Mouse (Mus musculus): ENCODE measurements at regions not wholly inside any gene's neighbourhood (a gene's known extent, or its start where the extent isn't known, plus 50 kb on each side); places are given as distances from the start of the nearest gene placed in this dataset.
A peak's percentile ranks its signal among the peaks of the same experiment; 100 is the strongest.
"Not testable (repeated sequence)": the region's sequence is repeated elsewhere in the genome, so short reads cannot be mapped to it uniquely, and the experiment has no call there.

GRCm38 (mm10) chr17:60268846-60269245, 1255.7 kb upstream of the Nudt12 start:
- no peaks in the 10 kb centered on the region for H3K36me3 ChIP-seq (ENCODE audit: poor library complexity, severe bottlenecking)
- no peaks in the 10 kb centered on the region for H3K27me3 ChIP-seq
- no peak for ATAC-seq
- 54% methylated on average over 1 of the region's 1 CpGs for WGBS
- H3K4me2 ChIP-seq: no peak overlapping the region
- H3K4me3 ChIP-seq: no peak overlapping the region
- no peak overlapping the region for H3K27ac ChIP-seq
- H3K9me3 ChIP-seq (replicated peaks): no peaks in the 10 kb centered on the region
- H3K9ac ChIP-seq: no peak overlapping the region
- no peaks in the 10 kb centered on the region for H3K4me1 ChIP-seq

DNA sequence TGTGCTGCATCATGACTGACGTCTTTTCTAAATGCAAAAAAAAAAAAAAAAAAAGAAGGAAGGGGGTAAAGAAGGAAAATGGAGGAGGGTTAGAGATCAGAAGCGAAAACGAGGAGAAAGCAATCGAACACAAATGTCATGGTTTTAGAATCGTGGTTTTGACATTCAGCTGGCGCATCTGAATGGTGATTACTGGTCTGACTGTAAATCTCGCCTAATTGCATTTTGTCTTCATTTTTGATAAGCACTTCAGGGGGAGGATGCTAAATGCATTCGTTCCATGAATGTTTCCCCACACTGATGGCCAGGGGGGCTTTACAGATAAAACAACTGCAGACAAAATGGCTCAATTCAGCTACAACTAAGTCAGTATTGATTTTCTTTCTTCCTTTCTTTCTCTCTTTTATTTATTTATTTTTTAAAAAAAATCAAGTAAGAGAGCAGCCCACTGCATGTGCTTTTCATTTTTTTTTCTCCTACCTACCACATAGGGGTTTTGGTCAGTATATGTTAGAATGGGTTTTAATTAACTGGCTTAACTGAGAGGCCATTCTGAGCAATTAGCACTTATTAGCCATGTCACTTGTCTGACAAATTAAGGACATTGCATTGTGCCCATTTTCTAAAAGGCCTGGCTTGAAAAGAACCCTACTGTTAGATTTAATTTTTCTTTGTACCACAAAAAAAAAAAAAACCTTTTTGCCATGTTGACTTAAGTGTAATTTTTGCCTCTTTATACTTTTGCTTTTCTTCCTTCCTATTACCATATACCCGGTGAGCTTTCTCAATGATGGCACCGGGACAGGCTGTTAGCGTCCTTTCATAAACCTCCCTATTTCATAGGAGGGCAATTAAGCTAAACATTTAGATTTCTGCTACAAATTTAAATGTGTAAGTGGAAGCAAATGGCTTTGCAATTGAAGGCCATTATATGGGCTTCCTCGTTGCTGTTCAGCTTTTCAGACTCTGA, 1254.4 kb upstream of the Nudt12 start:
- Histone ChIP-seq H3K4me2 (peak overlapping the region; percentile 20; the same call in 1 of the 2 replicates), H3K9ac (no peak overlapping the region), H3K27me3 (no peaks in the 10 kb centered on the region), H3K4me3 (no peak overlapping the region), H3K27ac (no peak overlapping the region), H3K9me3 (replicated peaks) (no peaks in the 10 kb centered on the region), H3K4me1 (no peaks in the 10 kb centered on the region), H3K36me3 (ENCODE audit: poor library complexity, severe bottlenecking) (no peaks in the 10 kb centered on the region)
- peak; percentile 84 for ATAC-seq
- 29% methylated on average over 12 of the region's 12 CpGs for WGBS

DNA sequence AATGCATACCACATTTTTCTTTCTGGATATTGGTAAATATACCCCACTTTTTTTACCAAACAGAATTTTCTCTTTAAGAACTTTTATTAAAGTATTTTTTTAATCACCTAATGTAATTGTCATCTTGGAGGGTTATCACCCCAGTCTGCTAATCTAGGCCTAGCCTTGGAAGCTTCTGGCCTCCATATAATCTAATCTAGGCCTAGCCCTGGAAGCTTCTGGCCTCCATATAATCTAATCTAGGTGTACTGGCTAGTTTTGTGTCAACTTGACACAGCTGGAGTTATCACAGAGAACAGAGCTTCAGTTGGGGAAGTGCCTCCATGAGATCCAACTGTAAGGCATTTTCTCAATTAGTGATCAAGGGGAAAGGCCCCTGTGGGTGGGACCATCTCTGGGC, 1242.2 kb upstream of the Nudt12 start:
- ATAC-seq; H3K27ac ChIP-seq; H3K4me2 ChIP-seq; H3K4me3 ChIP-seq; H3K9ac ChIP-seq; H3K9me3 ChIP-seq (replicated peaks); H3K27me3 ChIP-seq; H3K36me3 ChIP-seq (ENCODE audit: poor library complexity, severe bottlenecking); H3K4me1 ChIP-seq: not testable (repeated sequence)

- Histone ChIP-seq H3K27me3 (no peaks in the 10 kb centered on the region), H3K27ac (no peak overlapping the region), H3K4me3 (no peak overlapping the region), H3K4me2 (no peak overlapping the region), H3K4me1 (no peaks in the 10 kb centered on the region), H3K9ac (no peak overlapping the region), H3K9me3 (replicated peaks) (no peaks in the 10 kb centered on the region; the same call in 1 of the 2 replicates), H3K36me3 (ENCODE audit: poor library complexity, severe bottlenecking) (no peaks in the 10 kb centered on the region)
- ATAC-seq: no peak
- WGBS: 86% methylated on average over 1 of the region's 1 CpGs
Observed at GRCm38 (mm10) chr17:60249923-60250322, 1236.8 kb upstream of the Nudt12 start.

GRCm38 (mm10) chr17:60234519-60234918, 1221.3 kb upstream of the Nudt12 start:
- WGBS: 54% methylated on average over 2 of the region's 2 CpGs
- Histone ChIP-seq H3K27me3 (no peaks in the 10 kb centered on the region), H3K4me2 (no peak overlapping the region), H3K4me3 (no peak overlapping the region), H3K9me3 (replicated peaks) (no peaks in the 10 kb centered on the region), H3K36me3 (ENCODE audit: poor library complexity, severe bottlenecking) (no peaks in the 10 kb centered on the region), H3K4me1 (peaks cover 5% of the 10 kb centered on the region; the same call in 1 of the 2 replicates), H3K9ac (no peak overlapping the region), H3K27ac (no peak overlapping the region)
- peak; percentile 86 for ATAC-seq

DNA sequence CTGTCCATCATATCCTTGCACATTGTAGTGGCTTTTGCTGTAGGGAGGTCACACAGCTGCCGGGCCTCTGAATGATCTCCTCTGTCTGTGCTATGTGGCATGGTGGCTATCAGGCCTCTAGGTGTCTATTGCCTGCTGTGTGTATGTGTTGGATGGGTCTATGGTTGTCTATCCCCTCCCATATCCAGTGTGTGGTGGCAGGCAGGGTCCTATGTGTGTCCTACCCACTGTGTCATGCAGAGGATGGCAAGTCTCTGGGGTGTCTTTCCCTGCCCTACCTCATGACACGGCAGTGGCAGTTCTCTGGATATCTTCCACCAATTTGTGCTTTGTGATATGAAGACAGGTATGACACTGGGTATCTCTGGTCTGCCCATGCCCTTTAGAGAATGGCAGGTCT, 1183.8 kb upstream of the Nudt12 start:
- ATAC-seq: no peak
- Histone ChIP-seq H3K4me1 (no peaks in the 10 kb centered on the region), H3K27me3 (no peaks in the 10 kb centered on the region), H3K36me3 (ENCODE audit: poor library complexity, severe bottlenecking) (no peaks in the 10 kb centered on the region), H3K4me2 (no peak overlapping the region), H3K9ac (no peak overlapping the region), H3K27ac (no peak overlapping the region), H3K4me3 (no peak overlapping the region), H3K9me3 (replicated peaks) (no peaks in the 10 kb centered on the region)
- WGBS: 93% methylated on average over 2 of the region's 2 CpGs

DNA sequence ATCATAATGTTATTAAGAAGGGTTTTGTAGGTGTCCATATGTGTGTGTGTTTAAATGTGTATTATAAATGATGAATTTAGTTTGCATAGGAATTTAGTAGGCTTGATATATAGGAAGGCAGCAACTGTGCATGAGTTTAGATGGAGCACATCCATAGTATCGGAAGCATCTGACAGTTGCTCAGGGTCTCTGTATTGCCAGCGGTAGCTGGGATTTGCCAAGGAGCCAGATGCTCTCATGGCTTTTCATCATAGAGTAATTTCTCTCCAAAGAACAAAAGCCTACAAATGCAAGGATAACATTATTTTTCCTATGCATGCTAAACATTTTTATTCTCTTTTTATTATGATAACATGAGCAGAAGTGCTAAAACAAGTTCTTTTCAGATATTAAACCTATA, 1168.1 kb upstream of the Nudt12 start:
- 90% methylated on average over 2 of the region's 2 CpGs for WGBS
- H3K4me2 ChIP-seq: no peak overlapping the region
- no peak for ATAC-seq
- H3K9me3 ChIP-seq (replicated peaks): no peaks in the 10 kb centered on the region
- H3K27ac ChIP-seq: no peak overlapping the region
- H3K9ac ChIP-seq: no peak overlapping the region
- no peaks in the 10 kb centered on the region for H3K4me1 ChIP-seq
- no peaks in the 10 kb centered on the region for H3K27me3 ChIP-seq
- H3K36me3 ChIP-seq (ENCODE audit: poor library complexity, severe bottlenecking): no peaks in the 10 kb centered on the region
- H3K4me3 ChIP-seq: no peak overlapping the region

DNA sequence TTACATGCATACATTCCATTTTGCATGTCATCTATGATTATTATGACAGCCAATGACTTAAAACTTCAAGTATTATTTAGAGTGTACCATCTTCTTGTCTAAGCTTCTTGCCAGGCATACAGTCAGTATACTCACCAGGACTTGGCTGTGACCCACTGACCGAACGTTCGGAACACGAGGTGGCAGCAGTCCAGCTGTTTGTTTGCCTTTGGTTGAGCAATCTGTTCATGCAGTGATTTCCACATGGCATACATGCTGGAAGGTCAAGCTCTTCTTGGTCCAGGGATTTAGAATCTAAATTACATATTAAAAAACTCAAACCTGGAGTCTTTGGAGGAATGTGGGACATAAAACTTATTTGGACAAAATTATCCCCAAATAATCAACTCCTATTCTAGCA, 1167.5 kb upstream of the Nudt12 start:
- H3K9ac ChIP-seq: no peak overlapping the region
- H3K27ac ChIP-seq: no peak overlapping the region
- no peaks in the 10 kb centered on the region for H3K4me1 ChIP-seq
- H3K4me2 ChIP-seq: no peak overlapping the region
- H3K4me3 ChIP-seq: no peak overlapping the region
- no peaks in the 10 kb centered on the region for H3K36me3 ChIP-seq (ENCODE audit: poor library complexity, severe bottlenecking)
- no peaks in the 10 kb centered on the region for H3K27me3 ChIP-seq
- WGBS: 72% methylated on average over 4 of the region's 4 CpGs
- no peak for ATAC-seq
- H3K9me3 ChIP-seq (replicated peaks): no peaks in the 10 kb centered on the region

DNA sequence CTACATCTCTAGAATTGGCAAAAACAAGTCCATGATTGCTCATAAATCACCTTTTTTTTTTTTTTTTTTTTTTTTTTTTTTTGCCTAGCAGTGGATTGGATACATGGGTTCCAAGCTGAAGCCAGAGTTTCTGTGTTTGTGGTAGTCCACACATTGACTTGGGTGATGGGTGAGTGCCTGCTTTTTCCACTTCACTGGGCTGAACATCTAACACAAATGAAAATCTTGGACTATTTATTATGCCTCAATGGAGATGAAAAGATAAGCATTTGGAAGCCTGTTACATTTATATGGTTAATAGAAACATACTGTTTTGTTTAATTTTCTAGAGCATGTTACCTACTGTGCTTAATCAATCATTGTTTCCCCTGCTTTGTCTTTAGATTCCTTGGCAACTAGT, 1152.4 kb upstream of the Nudt12 start:
- no peak for ATAC-seq
- no peak overlapping the region for H3K4me2 ChIP-seq

GRCm38 (mm10) chr17:60130589-60130988, 1117.4 kb upstream of the Nudt12 start:
- no peaks in the 10 kb centered on the region for H3K4me1 ChIP-seq

More for the DNA sequence above, 1152.4 kb upstream of the Nudt12 start:
- Histone ChIP-seq H3K9me3 (replicated peaks) (no peaks in the 10 kb centered on the region), H3K27me3 (no peaks in the 10 kb centered on the region), H3K36me3 (ENCODE audit: poor library complexity, severe bottlenecking) (no peaks in the 10 kb centered on the region), H3K4me3 (no peak overlapping the region), H3K9ac (no peak overlapping the region), H3K4me1 (no peaks in the 10 kb centered on the region), H3K27ac (no peak overlapping the region)

GRCm38 (mm10) chr17:60098763-60099162, 1085.6 kb upstream of the Nudt12 start:
- Histone ChIP-seq H3K4me1 (no peaks in the 10 kb centered on the region), H3K9ac (no peak overlapping the region), H3K36me3 (ENCODE audit: poor library complexity, severe bottlenecking) (no peaks in the 10 kb centered on the region), H3K27ac (no peak overlapping the region), H3K4me2 (no peak overlapping the region), H3K4me3 (no peak overlapping the region), H3K27me3 (no peaks in the 10 kb centered on the region), H3K9me3 (replicated peaks) (no peaks in the 10 kb centered on the region)
- ATAC-seq: no peak

More at GRCm38 (mm10) chr17:60130589-60130988, 1117.4 kb upstream of the Nudt12 start:
- Histone ChIP-seq H3K9ac (no peak overlapping the region), H3K36me3 (ENCODE audit: poor library complexity, severe bottlenecking) (no peaks in the 10 kb centered on the region), H3K27me3 (no peaks in the 10 kb centered on the region), H3K27ac (no peak overlapping the region), H3K4me3 (no peak overlapping the region), H3K9me3 (replicated peaks) (no peaks in the 10 kb centered on the region), H3K4me2 (no peak overlapping the region)
- 79% methylated on average over 4 of the region's 4 CpGs for WGBS
- ATAC-seq: no peak

All from forebrain, embryonic 13.5 days (tissue).